Mouse (Mus musculus): Measurements from ENCODE around the gene Gm10181.

GRCm38 (mm10) chr9:25048289-25048688 lies 40.9 kb upstream of the Gm10181 start:
- no peak for TF ChIP-seq POLR2A (IDR thresholded peaks at IDR 0.05; ENCODE audit: borderline replicate concordance, extremely low read depth, insufficient read depth, insufficient read length, poor library complexity, severe bottlenecking)
- TF ChIP-seq CTCF (IDR thresholded peaks at IDR 0.05; ENCODE audit: borderline replicate concordance, extremely low read depth, insufficient read depth, insufficient read length): no peak

Data from brain, embryonic 14.5 days (tissue).